Mouse (Mus musculus) myocyte (in vitro differentiated cells): ENCODE measurements around the gene Dnase2a. TPM values are rescaled to one million over a fixed set of nuclear protein-coding genes. Genes with fewer than 3 reads are reported as not detected.

Source experiments
- H3K27me3 ChIP-seq: one replicate; pipeline ENCODE4 v1.6.1; 2011; ENCODE audit not compliant: control insufficient read depth, insufficient read depth, insufficient read length
- H3K36me3 ChIP-seq: one replicate; pipeline ENCODE4 v1.6.1; 2011; ENCODE audit not compliant: control insufficient read depth, insufficient read depth
- H3K4me2 ChIP-seq: one replicate; pipeline ENCODE4 v1.6.1; 2011; ENCODE audit warnings: low read depth, control low read depth
- H3K4me3 ChIP-seq: one replicate; pipeline ENCODE4 v1.5.1; 2011; ENCODE audit warnings: mild to moderate bottlenecking, control low read depth, moderate library complexity
- H3K79me2 ChIP-seq: one replicate; pipeline ENCODE4 v1.6.1; 2011; ENCODE audit not compliant: control insufficient read depth, insufficient read depth
- H3ac ChIP-seq: one replicate; pipeline ENCODE4 v1.6.1; 2011; ENCODE audit not compliant: control insufficient read depth, insufficient read length
- CEBPB ChIP-seq: IDR thresholded peaks from 2 replicates; pipeline ENCODE4 v1.6.1; 2011; ENCODE audit warnings: mild to moderate bottlenecking, moderate library complexity; ENCODE audit not compliant: poor library complexity, insufficient read depth, severe bottlenecking
- E2F4 ChIP-seq: IDR thresholded peaks from one replicate; pipeline ENCODE4 v1.6.1; 2011; ENCODE audit warnings: mild to moderate bottlenecking, control low read depth, moderate library complexity; ENCODE audit not compliant: insufficient read depth
- MAX ChIP-seq: IDR thresholded peaks from one replicate; pipeline ENCODE4 v1.6.1; 2011; ENCODE audit warnings: low read depth, mild to moderate bottlenecking, control low read depth
- MYOD1 ChIP-seq, 3 experiments: IDR thresholded peaks; one replicate each; pipeline ENCODE4 v1.6.1; 2011; ENCODE audit warnings: control low read depth in 2 of 3, low read depth in 2 of 3, mild to moderate bottlenecking in 2 of 3, moderate library complexity in 1 of 3; ENCODE audit not compliant: insufficient read length in 2 of 3, control insufficient read depth in 1 of 3
- MYOG ChIP-seq, 3 experiments: IDR thresholded peaks; one replicate each; pipeline ENCODE4 v1.6.1; 2011; ENCODE audit warnings: control low read depth in 2 of 3, low read depth in 2 of 3, mild to moderate bottlenecking in 2 of 3; ENCODE audit not compliant: insufficient read length in 2 of 3, control insufficient read depth in 1 of 3, insufficient read depth in 1 of 3
- POLR2A ChIP-seq: IDR thresholded peaks from one replicate; pipeline ENCODE4 v1.6.1; 2011; ENCODE audit warnings: low read depth, mild to moderate bottlenecking, control low read depth, moderate library complexity; ENCODE audit not compliant: insufficient read length
- POLR2AphosphoS2 ChIP-seq: IDR thresholded peaks from one replicate; pipeline ENCODE4 v1.6.1; 2011; ENCODE audit warnings: low read depth, control low read depth; ENCODE audit not compliant: insufficient read length
- REST ChIP-seq: IDR thresholded peaks from one replicate; pipeline ENCODE4 v1.6.1; 2011; ENCODE audit warnings: mild to moderate bottlenecking, control low read depth, moderate library complexity; ENCODE audit not compliant: insufficient read depth, insufficient read length
- SRF ChIP-seq: IDR thresholded peaks from one replicate; pipeline ENCODE4 v1.6.1; 2011; ENCODE audit warnings: low read depth; ENCODE audit not compliant: control insufficient read depth, insufficient read length
- TCF12 ChIP-seq: IDR thresholded peaks from one replicate; pipeline ENCODE4 v1.6.1; 2011; ENCODE audit warnings: mild to moderate bottlenecking, control low read depth; ENCODE audit not compliant: poor library complexity, insufficient read depth, severe bottlenecking
- TCF3 ChIP-seq: IDR thresholded peaks from one replicate; pipeline ENCODE4 v1.6.1; 2011; ENCODE audit warnings: low read depth, control low read depth; ENCODE audit not compliant: insufficient read length
- USF1 ChIP-seq: IDR thresholded peaks from one replicate; pipeline ENCODE4 v1.6.1; 2011; ENCODE audit warnings: low read depth, mild to moderate bottlenecking, control low read depth, moderate library complexity
- polyA plus RNA-seq: library from polyadenylated mRNA; unstranded; fragments of >200 nt; fragmentation: generic; extraction: Trizol; gene quantifications from one replicate; pipeline ENCODE4 v1.2.1, GENCODE M21; 2012; ENCODE audit warnings: missing spikeins

The Dnase2a gene
- polyA plus RNA-seq, 1 experiment, result 9.2 TPM

DNA sequence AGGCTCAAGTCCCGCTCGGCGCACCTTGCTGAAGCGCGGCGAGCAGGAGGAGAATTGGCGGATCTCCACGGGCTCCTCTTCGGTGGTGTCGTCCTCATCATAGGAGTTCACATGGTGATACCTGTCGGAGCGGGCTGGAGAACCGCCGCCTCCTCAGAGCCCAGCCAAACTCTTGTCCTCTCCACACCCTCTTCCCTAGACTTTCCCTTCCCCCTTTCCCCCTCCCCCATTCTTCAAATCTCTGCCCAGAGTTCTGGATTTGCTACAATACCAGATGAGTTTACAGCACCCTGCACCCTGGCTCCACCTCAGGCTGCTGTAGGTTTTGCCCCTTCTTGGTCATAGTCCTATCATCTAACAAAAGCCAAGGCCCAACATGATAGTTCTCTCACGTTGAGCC lies 10.3 kb downstream of the Dnase2a start:
- Histone ChIP-seq H3K4me2 (no peak overlapping the region), H3K36me3 (no peaks in the 10 kb centered on the region), H3ac (no peak overlapping the region), H3K79me2 (no peaks in the 10 kb centered on the region), H3K27me3 (peaks cover 17% of the 10 kb centered on the region), H3K4me3 (no peak overlapping the region)
- TF ChIP-seq CEBPB (no peak), MYOG (IDR thresholded peaks at IDR 0.05; ENCODE audit: control insufficient read depth in 1 of 3, insufficient read depth in 1 of 3, insufficient read length in 2 of 3, low read depth in 2 of 3) (no peak), TCF12 (no peak), TCF3 (no peak), SRF (no peak), REST (no peak), MYOD1 (IDR thresholded peaks at IDR 0.05; ENCODE audit: control insufficient read depth in 1 of 3, insufficient read length in 2 of 3, low read depth in 2 of 3) (no peak), MAX (no peak), POLR2A (no peak), E2F4 (no peak), POLR2AphosphoS2 (no peak), USF1 (no peak)

DNA sequence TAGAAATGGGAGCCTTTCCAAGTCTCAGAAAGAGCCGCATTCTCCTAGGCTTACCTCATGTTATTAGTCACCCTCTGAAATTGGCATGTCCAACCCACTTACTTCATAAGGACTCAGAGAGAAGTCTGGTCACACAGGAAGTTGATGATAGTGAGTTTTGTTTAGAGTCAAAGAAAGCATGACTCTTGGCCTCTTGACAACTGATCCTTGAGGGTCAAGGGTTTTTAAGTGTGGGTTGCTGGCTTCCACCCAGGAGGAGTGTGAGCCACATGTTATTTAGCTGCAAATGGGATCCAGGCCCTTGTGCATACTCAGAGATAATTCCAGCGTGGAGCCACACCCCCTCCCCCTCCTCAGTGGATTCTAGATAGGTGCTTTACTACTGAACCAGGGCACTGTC lies 13.2 kb downstream of the Dnase2a start:
- TF ChIP-seq POLR2AphosphoS2, result no peak
- no peak for TF ChIP-seq MYOD1 (IDR thresholded peaks at IDR 0.05; ENCODE audit: control insufficient read depth in 1 of 3, insufficient read length in 2 of 3, low read depth in 2 of 3)
- TF ChIP-seq REST, result no peak
- no peak for TF ChIP-seq SRF
- no peak for TF ChIP-seq TCF12
- no peak for TF ChIP-seq E2F4
- TF ChIP-seq USF1, result no peak
- TF ChIP-seq POLR2A, result no peak
- TF ChIP-seq MAX, result no peak
- no peak for TF ChIP-seq MYOG (IDR thresholded peaks at IDR 0.05; ENCODE audit: control insufficient read depth in 1 of 3, insufficient read depth in 1 of 3, insufficient read length in 2 of 3, low read depth in 2 of 3)
- TF ChIP-seq CEBPB, result no peak
- TF ChIP-seq TCF3, result no peak
- H3K4me2 ChIP-seq, result no peak overlapping the region
- no peak overlapping the region for H3ac ChIP-seq
- no peak overlapping the region for H3K4me3 ChIP-seq
- peaks cover 8% of the 10 kb centered on the region for H3K27me3 ChIP-seq
- no peaks in the 10 kb centered on the region for H3K36me3 ChIP-seq
- no peaks in the 10 kb centered on the region for H3K79me2 ChIP-seq

DNA sequence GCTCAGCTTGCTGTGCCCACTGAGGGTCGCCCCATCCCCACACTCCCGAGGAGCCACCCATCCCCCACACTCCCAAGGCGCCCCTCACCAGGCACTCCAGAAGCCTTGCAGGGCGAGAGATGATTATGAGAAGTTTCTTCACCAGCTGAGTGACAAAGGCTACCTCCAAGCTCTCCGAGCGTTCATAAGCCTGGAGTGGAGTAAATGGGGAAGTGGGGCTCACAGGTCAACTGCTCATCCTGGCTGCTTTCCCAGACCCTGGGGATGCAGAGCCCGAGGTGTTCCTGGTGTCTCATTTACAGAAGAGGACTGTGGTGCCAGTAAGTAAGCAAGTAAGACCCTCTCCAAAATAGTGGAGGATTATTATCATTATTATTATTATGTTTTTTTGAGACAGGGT lies 17.2 kb downstream of the Dnase2a start:
- TF ChIP-seq MYOG (IDR thresholded peaks at IDR 0.05; ENCODE audit: control insufficient read depth in 1 of 3, insufficient read depth in 1 of 3, insufficient read length in 2 of 3, low read depth in 2 of 3) (no peak), POLR2A (no peak), CEBPB (no peak), MAX (no peak), MYOD1 (IDR thresholded peaks at IDR 0.05; ENCODE audit: control insufficient read depth in 1 of 3, insufficient read length in 2 of 3, low read depth in 2 of 3) (no peak), USF1 (no peak), TCF12 (no peak), SRF (no peak), TCF3 (no peak), E2F4 (no peak), REST (no peak), POLR2AphosphoS2 (no peak)
- Histone ChIP-seq H3ac (no peak overlapping the region), H3K36me3 (no peaks in the 10 kb centered on the region), H3K27me3 (peaks cover 11% of the 10 kb centered on the region), H3K79me2 (no peaks in the 10 kb centered on the region), H3K4me3 (no peak overlapping the region), H3K4me2 (no peak overlapping the region)

DNA sequence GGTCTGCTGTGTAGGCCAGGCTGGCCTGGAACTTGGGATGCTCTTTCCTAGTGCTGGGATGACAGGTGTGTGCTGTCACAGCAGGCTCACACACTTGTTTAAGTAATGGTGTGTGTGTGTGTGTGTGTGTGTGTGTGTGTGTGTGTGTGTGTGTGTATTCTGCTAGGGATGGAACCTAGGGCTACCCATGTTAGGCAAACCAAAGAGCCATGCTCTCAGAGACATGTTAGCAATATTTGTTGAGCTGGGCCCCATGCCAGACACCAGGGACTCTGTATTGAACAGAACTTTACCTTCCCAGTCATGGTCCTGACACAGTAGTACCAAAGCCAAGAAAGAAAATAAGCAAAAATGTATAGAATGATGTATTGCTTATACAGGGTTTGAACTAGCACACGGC lies 19.2 kb downstream of the Dnase2a start:
- Histone ChIP-seq H3K79me2 (no peaks in the 10 kb centered on the region), H3ac (no peak overlapping the region), H3K4me3 (no peak overlapping the region), H3K27me3 (peaks cover 20% of the 10 kb centered on the region), H3K4me2 (no peak overlapping the region), H3K36me3 (no peaks in the 10 kb centered on the region)
- TF ChIP-seq USF1 (no peak), TCF3 (no peak), MYOG (IDR thresholded peaks at IDR 0.05; ENCODE audit: control insufficient read depth in 1 of 3, insufficient read depth in 1 of 3, insufficient read length in 2 of 3, low read depth in 2 of 3) (no peak), MAX (no peak), REST (no peak), POLR2A (no peak), E2F4 (no peak), TCF12 (no peak)
